8 mouse cellular contexts compared by ENCODE assay signal in genomic region chr15:99225081-99225810, GRCm38 (mm10). TPM values are rescaled to one million over a fixed set of nuclear protein-coding genes. Genes with fewer than 3 reads are reported as not detected.
DNase-seq lines count a peak whose midpoint lies in the region; ATAC-seq and TF ChIP-seq lines count a peak whose summit lies in the region.

No protein-coding gene starts in this region.

- peaks cover 15 to 27% of the 10 kb centered on the region in 2 experiments; a peak in 3 of 4 replicates for H3K4me1 ChIP-seq in ES-E14 (ENCODE audit: control insufficient read depth in 2 of 2, insufficient read depth in 2 of 2, low read length in 2 of 2, poor library complexity in 1 of 2)
- peaks cover 37% of the 10 kb centered on the region for H3K4me1 ChIP-seq in forebrain, embryonic 12.5 days
- H3K4me1 ChIP-seq in intestine, embryonic 16.5 days (ENCODE audit: control insufficient read depth, insufficient read depth, low read length), result peaks cover 20% of the 10 kb centered on the region
- peaks cover 62% of the 10 kb centered on the region for H3K4me1 ChIP-seq in midbrain, embryonic 10.5 days
- peaks cover 4% of the 10 kb centered on the region; the same call in 1 of the 2 replicates for H3K4me1 ChIP-seq in stomach, postnatal 0 days (replicated peaks; ENCODE audit: control insufficient read depth, insufficient read depth)

- WGBS in forebrain, embryonic 12.5 days, result under 1% methylated on average over 22 of the region's 22 CpGs
- under 1% methylated on average over 22 of the region's 22 CpGs for WGBS in intestine, embryonic 16.5 days
- 2% methylated on average over 22 of the region's 22 CpGs for WGBS in midbrain, embryonic 10.5 days
- WGBS in stomach, postnatal 0 days, result 3% methylated on average over 22 of the region's 22 CpGs

- peak overlapping the region; percentile 64 to 69 for H3K4me3 ChIP-seq in ES-E14 (ENCODE audit: insufficient read depth in 1 of 2, low read depth in 1 of 2, low read length in 2 of 2, poor library complexity in 1 of 2, severe bottlenecking in 1 of 2)
- peak overlapping the region; percentile 44 for H3K4me3 ChIP-seq in forebrain, embryonic 12.5 days (replicated peaks)
- H3K4me3 ChIP-seq in intestine, embryonic 16.5 days (ENCODE audit: low read length), result peak overlapping the region; percentile 54
- H3K4me3 ChIP-seq in midbrain, embryonic 10.5 days, result peak overlapping the region; percentile 54
- peak overlapping the region; percentile 44 for H3K4me3 ChIP-seq in stomach, postnatal 0 days (ENCODE audit: low read depth, low read length)

- TF ChIP-seq CTCF in stomach, postnatal 0 days (IDR thresholded peaks at IDR 0.05; ENCODE audit: low read depth), result no peak

- H3K27ac ChIP-seq in ES-E14 (ENCODE audit: insufficient read depth, low read depth, low read length, poor library complexity, severe bottlenecking), result no peak overlapping the region
- H3K27ac ChIP-seq in forebrain, embryonic 12.5 days, result no peak overlapping the region
- no peak overlapping the region for H3K27ac ChIP-seq in intestine, embryonic 16.5 days (ENCODE audit: low read length)
- 0 out of 2 replicates have a peak overlapping the region, but pooled peaks have one; percentile 28 for H3K27ac ChIP-seq in midbrain, embryonic 10.5 days (replicated peaks)
- H3K27ac ChIP-seq in stomach, postnatal 0 days (replicated peaks), result no peak overlapping the region

- in situ Hi-C loops in ES-E14 (cut with MboI; ENCODE audit: low sequenced_read_pairs in 2 of 2, unreplicated experiment in 2 of 2), result no loop called here

- intact Hi-C loops in heart, postnatal 25 days (cut with DNase I), result no loop called here

- ATAC-seq in forebrain, embryonic 12.5 days (ENCODE audit: low FRiP score), result no peak
- 0 out of 2 replicates have a peak, but pooled peaks have one; percentile 1 for ATAC-seq in intestine, embryonic 16.5 days
- 0 out of 2 replicates have a peak, but pooled peaks have one; percentile 0 for ATAC-seq in stomach, postnatal 0 days (ENCODE audit: low FRiP score, low TSS enrichment)

- DNase-seq in heart, adult 11 months, result peak; percentile 91
- DNase-seq in heart, postnatal 25 days (ENCODE audit: low spot score), result no peak
- DNase-seq in ES-E14 (ENCODE audit: low read depth, low spot score), result no peak
- DNase-seq in midbrain, embryonic 10.5 days (ENCODE audit: low spot score), result peak; percentile 45
- DNase-seq in stomach, postnatal 0 days (ENCODE audit: low spot score), result no peak
- DNase-seq in urinary bladder, postnatal 10 days (ENCODE audit: low spot score), result no peak

- no peak for TF ChIP-seq EP300 in stomach, postnatal 0 days (optimal IDR thresholded peaks at IDR 0.05)

- no peak overlapping the region; the same call in 1 of the 2 replicates for H3K9ac ChIP-seq in ES-E14 (ENCODE audit: insufficient read depth, low read depth, low read length, poor library complexity, severe bottlenecking)
- H3K9ac ChIP-seq in forebrain, embryonic 12.5 days, result no peak overlapping the region
- H3K9ac ChIP-seq in intestine, embryonic 16.5 days (ENCODE audit: low read depth, low read length), result no peak overlapping the region
- H3K9ac ChIP-seq in stomach, postnatal 0 days (ENCODE audit: low read length), result no peak overlapping the region

- peak overlapping the region; percentile 64 for H3K4me2 ChIP-seq in forebrain, embryonic 12.5 days
- peak overlapping the region; percentile 87 for H3K4me2 ChIP-seq in intestine, embryonic 16.5 days (ENCODE audit: low read depth, low read length)
- peak overlapping the region; percentile 91 for H3K4me2 ChIP-seq in stomach, postnatal 0 days (replicated peaks; ENCODE audit: low read depth)

- no peaks in the 10 kb centered on the region for H3K9me3 ChIP-seq in ES-E14 (ENCODE audit: control insufficient read depth, insufficient read depth, low read depth, low read length)
- no peaks in the 10 kb centered on the region for H3K9me3 ChIP-seq in forebrain, embryonic 12.5 days
- H3K9me3 ChIP-seq in intestine, embryonic 16.5 days (ENCODE audit: control insufficient read depth, low read length), result no peaks in the 10 kb centered on the region
- H3K9me3 ChIP-seq in midbrain, embryonic 10.5 days (replicated peaks), result no peaks in the 10 kb centered on the region
- no peaks in the 10 kb centered on the region for H3K9me3 ChIP-seq in stomach, postnatal 0 days (ENCODE audit: control insufficient read depth, low read length)

- H3K27me3 ChIP-seq in forebrain, embryonic 12.5 days, result peaks cover 100% of the 10 kb centered on the region
- peaks cover 66% of the 10 kb centered on the region for H3K27me3 ChIP-seq in intestine, embryonic 16.5 days (replicated peaks; ENCODE audit: control insufficient read depth, insufficient read depth, low read length)
- peaks cover 100% of the 10 kb centered on the region for H3K27me3 ChIP-seq in midbrain, embryonic 10.5 days (ENCODE audit: low read depth, poor library complexity, severe bottlenecking)
- peaks cover 13% of the 10 kb centered on the region; the same call in 1 of the 2 replicates for H3K27me3 ChIP-seq in stomach, postnatal 0 days (ENCODE audit: control insufficient read depth, insufficient read depth, low read length)

- H3K36me3 ChIP-seq in ES-E14 (ENCODE audit: control insufficient read depth, insufficient read depth, low read length, poor library complexity, severe bottlenecking), result no peaks in the 10 kb centered on the region
- no peaks in the 10 kb centered on the region for H3K36me3 ChIP-seq in forebrain, embryonic 12.5 days (replicated peaks)
- no peaks in the 10 kb centered on the region for H3K36me3 ChIP-seq in intestine, embryonic 16.5 days (ENCODE audit: control insufficient read depth, insufficient read depth, low read length)
- no peaks in the 10 kb centered on the region for H3K36me3 ChIP-seq in midbrain, embryonic 10.5 days
- no peaks in the 10 kb centered on the region for H3K36me3 ChIP-seq in stomach, postnatal 0 days (ENCODE audit: control insufficient read depth, insufficient read depth, low read length)

TF ChIP-seq in ES-E14, 5 proteins besides CTCF, POLR2A, EP300 and RAD21:
- TF ChIP-seq MAFK (IDR thresholded peaks at IDR 0.05; ENCODE audit: insufficient read depth, low read depth, low read length) (peak; percentile 79), ZC3H11A (IDR thresholded peaks at IDR 0.05; ENCODE audit: borderline replicate concordance, low read depth, low read length) (no peak), CHD2 (IDR thresholded peaks at IDR 0.05; ENCODE audit: low read depth, low read length) (no peak), HCFC1 (IDR thresholded peaks at IDR 0.05; ENCODE audit: borderline replicate concordance, insufficient read depth, low read length) (no peak), ZNF384 (IDR thresholded peaks at IDR 0.05; ENCODE audit: low read depth, low read length) (no peak)
TF ChIP-seq in ES-E14: peak in this region for 1.

RNA-seq across cellular contexts. Expression of gene Kcnh3, which starts 0.6 kb away (rescaled TPM):
- under 1 TPM; 0.06 to 0.18 TPM for total RNA-seq in heart, postnatal 25 days (2021)
- 2.9 and 6.6 TPM in 2 replicates for total RNA-seq in ES-E14 (2012; rRNA removed)
- polyA plus RNA-seq in forebrain, embryonic 12.5 days (2016; fragmentation: Nextera tagmentation; extraction: Ambion mirVana), result 0.60 and 0.83 TPM in 2 replicates
- 0.39 and 0.56 TPM in 2 replicates for polyA plus RNA-seq in intestine, embryonic 16.5 days (2015; fragmentation: Nextera tagmentation; extraction: Ambion mirVana)
- 0.07 TPM in 1 of 2 replicates, not detected in the other for polyA plus RNA-seq in midbrain, embryonic 10.5 days (2016; fragmentation: Nextera tagmentation; extraction: Ambion mirVana)
- polyA plus RNA-seq in stomach, postnatal 0 days (2015; fragmentation: Nextera tagmentation; extraction: Ambion mirVana), result 0.29 and 0.30 TPM in 2 replicates

RNA-seq across cellular contexts. Expression of gene Mcrs1, which starts 26.5 kb away (rescaled TPM):
- 10 to 100 TPM; 47.4 to 50.9 TPM for total RNA-seq in heart, postnatal 25 days (2021)
- 113 and 127 TPM in 2 replicates for total RNA-seq in ES-E14 (2012; rRNA removed)
- 185 and 188 TPM in 2 replicates for polyA plus RNA-seq in forebrain, embryonic 12.5 days (2016; fragmentation: Nextera tagmentation; extraction: Ambion mirVana)
- polyA plus RNA-seq in intestine, embryonic 16.5 days (2015; fragmentation: Nextera tagmentation; extraction: Ambion mirVana), result 124 and 128 TPM in 2 replicates
- polyA plus RNA-seq in midbrain, embryonic 10.5 days (2016; fragmentation: Nextera tagmentation; extraction: Ambion mirVana), result 202 and 215 TPM in 2 replicates
- polyA plus RNA-seq in stomach, postnatal 0 days (2015; fragmentation: Nextera tagmentation; extraction: Ambion mirVana), result 64.2 and 66.4 TPM in 2 replicates

Comparison
In these comparisons a context has a peak if more than half of its experiments do, and no peak if none do; other contexts are left out.
1. DNase-seq: peak in heart, adult 11 months (single experiment) and midbrain, embryonic 10.5 days (single experiment); none in heart, postnatal 25 days (single experiment), ES-E14 (single experiment), stomach, postnatal 0 days (single experiment) and urinary bladder, postnatal 10 days (single experiment).
2. Peak in every context shown above with its lines, with median percentiles within 50 percentile points of each other: H3K4me3 ChIP-seq and H3K4me2 ChIP-seq.